Mouse (Mus musculus): ENCODE data around the gene Lonp1. TPM values are rescaled to one million over a fixed set of nuclear protein-coding genes. Genes with fewer than 3 reads are reported as not detected.
"Not testable (repeated sequence)": the region's sequence is repeated elsewhere in the genome, so short reads cannot be mapped to it uniquely, and the experiment has no call there.

Gene Lonp1
- polyA plus RNA-seq, 1 experiment from 2014 or later, result 52.1 TPM

GRCm38 (mm10) chr17:56616725-56617124 lies 10.0 kb downstream of the Lonp1 start:
- Histone ChIP-seq H3K4me1 (peaks cover 16% of the 10 kb centered on the region), H3K4me3 (no peak overlapping the region), H3K27ac (replicated peaks) (no peak overlapping the region), H3K36me3 (peaks cover 74% of the 10 kb centered on the region), H3K9ac (replicated peaks) (no peak overlapping the region), H3K27me3 (no peaks in the 10 kb centered on the region), H3K4me2 (replicated peaks) (no peak overlapping the region), H3K9me3 (no peaks in the 10 kb centered on the region)
- 82% methylated on average over 3 of the region's 3 CpGs for WGBS
- no peak for ATAC-seq (ENCODE audit: low FRiP score, low read depth)

GRCm38 (mm10) chr17:56615792-56616191 lies 10.9 kb downstream of the Lonp1 start:
- Histone ChIP-seq H3K4me2 (replicated peaks) (no peak overlapping the region), H3K9ac (replicated peaks) (no peak overlapping the region), H3K4me3 (no peak overlapping the region), H3K4me1 (peaks cover 18% of the 10 kb centered on the region), H3K27me3 (no peaks in the 10 kb centered on the region), H3K27ac (replicated peaks) (no peak overlapping the region), H3K36me3 (peaks cover 66% of the 10 kb centered on the region), H3K9me3 (no peaks in the 10 kb centered on the region)
- WGBS, result 93% methylated on average over 4 of the region's 4 CpGs
- no peak for ATAC-seq (ENCODE audit: low FRiP score, low read depth)

- Histone ChIP-seq H3K4me1 (peaks cover 20% of the 10 kb centered on the region), H3K9me3 (no peaks in the 10 kb centered on the region), H3K9ac (replicated peaks) (peak overlapping the region; percentile 82; the same call in 1 of the 2 replicates), H3K4me3 (peak overlapping the region; percentile 77), H3K27me3 (no peaks in the 10 kb centered on the region), H3K27ac (replicated peaks) (no peak overlapping the region), H3K36me3 (peaks cover 61% of the 10 kb centered on the region), H3K4me2 (replicated peaks) (peak overlapping the region; percentile 84)
- ATAC-seq (ENCODE audit: low FRiP score, low read depth), result no peak
- WGBS, result 93% methylated on average over 11 of the region's 11 CpGs
These were observed 11.4 kb downstream of the Lonp1 start for GRCm38 (mm10) chr17:56615136-56615784.

- WGBS, result 35% methylated on average over 14 of the region's 14 CpGs
- ATAC-seq (ENCODE audit: low FRiP score, low read depth), result no peak
- peak overlapping the region; percentile 77 for H3K4me3 ChIP-seq
- no peaks in the 10 kb centered on the region for H3K9me3 ChIP-seq
- no peak overlapping the region for H3K27ac ChIP-seq (replicated peaks)
- peaks cover 54% of the 10 kb centered on the region for H3K36me3 ChIP-seq
- H3K4me2 ChIP-seq (replicated peaks), result peak overlapping the region; percentile 84
- H3K4me1 ChIP-seq, result peaks cover 23% of the 10 kb centered on the region
- no peaks in the 10 kb centered on the region for H3K27me3 ChIP-seq
- H3K9ac ChIP-seq (replicated peaks), result peak overlapping the region; percentile 82
These were observed 12.1 kb downstream of the Lonp1 start for GRCm38 (mm10) chr17:56614391-56615135.

GRCm38 (mm10) chr17:56613893-56614292 lies 12.8 kb downstream of the Lonp1 start:
- under 1% methylated on average over 26 of the region's 26 CpGs for WGBS
- H3K27me3 ChIP-seq; H3K9me3 ChIP-seq; ATAC-seq (ENCODE audit: low FRiP score, low read depth): not testable (repeated sequence)
- Histone ChIP-seq H3K4me3 (peak overlapping the region; percentile 77), H3K27ac (replicated peaks) (peak overlapping the region; percentile 88), H3K4me1 (peaks cover 27% of the 10 kb centered on the region), H3K36me3 (peaks cover 47% of the 10 kb centered on the region), H3K9ac (replicated peaks) (peak overlapping the region; percentile 82), H3K4me2 (replicated peaks) (peak overlapping the region; percentile 84)

GRCm38 (mm10) chr17:56613236-56613844 lies 13.3 kb downstream of the Lonp1 start, which contains the start of gene Rpl36:
TSS of gene Rpl36 (plus strand) at chr17:56613416.
- Histone ChIP-seq H3K4me1 (peaks cover 33% of the 10 kb centered on the region), H3K4me2 (replicated peaks) (peak within 1 kb of the TSS; percentile 84), H3K9me3 (no peaks in the 10 kb centered on the region), H3K4me3 (peak within 1 kb of the TSS; percentile 77), H3K27me3 (no peaks in the 10 kb centered on the region), H3K27ac (replicated peaks) (peak within 1 kb of the TSS; percentile 88), H3K9ac (replicated peaks) (peak within 1 kb of the TSS; percentile 82), H3K36me3 (peaks cover 42% of the 10 kb centered on the region)
- under 1% methylated on average over 52 of the region's 52 CpGs for WGBS
- ATAC-seq (ENCODE audit: low FRiP score, low read depth), result peak; percentile 55

GRCm38 (mm10) chr17:56612565-56612939 lies 14.1 kb downstream of the Lonp1 start:
- not testable (repeated sequence) for H3K27me3 ChIP-seq; ATAC-seq (ENCODE audit: low FRiP score, low read depth); H3K4me2 ChIP-seq (replicated peaks); H3K9me3 ChIP-seq; H3K9ac ChIP-seq (replicated peaks); H3K4me3 ChIP-seq; H3K27ac ChIP-seq (replicated peaks)
- H3K4me1 ChIP-seq, result peaks cover 36% of the 10 kb centered on the region
- WGBS, result 75% methylated on average over 10 of the region's 10 CpGs
- peaks cover 36% of the 10 kb centered on the region for H3K36me3 ChIP-seq

GRCm38 (mm10) chr17:56611861-56612564 lies 14.7 kb downstream of the Lonp1 start:
- ATAC-seq (ENCODE audit: low FRiP score, low read depth), result no peak
- Histone ChIP-seq H3K9me3 (no peaks in the 10 kb centered on the region), H3K36me3 (peaks cover 36% of the 10 kb centered on the region), H3K27ac (replicated peaks) (no peak overlapping the region), H3K4me2 (replicated peaks) (0 out of 2 replicates have a peak overlapping the region, but pooled peaks have one; percentile 11), H3K4me3 (no peak overlapping the region), H3K4me1 (peaks cover 36% of the 10 kb centered on the region), H3K9ac (replicated peaks) (no peak overlapping the region), H3K27me3 (no peaks in the 10 kb centered on the region)
- 13% methylated on average over 14 of the region's 14 CpGs for WGBS

- no peaks in the 10 kb centered on the region for H3K9me3 ChIP-seq
- H3K27me3 ChIP-seq, result no peaks in the 10 kb centered on the region
- H3K4me1 ChIP-seq, result peaks cover 36% of the 10 kb centered on the region
- no peak overlapping the region for H3K4me2 ChIP-seq (replicated peaks)
- no peak overlapping the region for H3K4me3 ChIP-seq
- no peak overlapping the region for H3K9ac ChIP-seq (replicated peaks)
- WGBS, result 75% methylated on average over 2 of the region's 2 CpGs
- no peak for ATAC-seq (ENCODE audit: low FRiP score, low read depth)
- no peak overlapping the region for H3K27ac ChIP-seq (replicated peaks)
- peaks cover 36% of the 10 kb centered on the region for H3K36me3 ChIP-seq
These were observed 15.4 kb downstream of the Lonp1 start for GRCm38 (mm10) chr17:56611323-56611722.

GRCm38 (mm10) chr17:56609452-56610171 lies 17.1 kb downstream of the Lonp1 start, which contains the start of gene 2410015M20Rik:
TSS of gene 2410015M20Rik (minus strand) at chr17:56609771.
- ATAC-seq (ENCODE audit: low FRiP score, low read depth), result peak; percentile 86
- Histone ChIP-seq H3K9me3 (no peaks in the 10 kb centered on the region), H3K36me3 (peaks cover 36% of the 10 kb centered on the region), H3K4me2 (replicated peaks) (peak within 1 kb of the TSS; percentile 84), H3K27me3 (no peaks in the 10 kb centered on the region), H3K4me1 (peaks cover 30% of the 10 kb centered on the region), H3K27ac (replicated peaks) (peak within 1 kb of the TSS; percentile 77), H3K4me3 (peak within 1 kb of the TSS; percentile 59), H3K9ac (replicated peaks) (peak within 1 kb of the TSS; percentile 76)
- under 1% methylated on average over 44 of the region's 44 CpGs for WGBS

- WGBS, result 57% methylated on average over 5 of the region's 5 CpGs
- peak overlapping the region; percentile 59 for H3K4me3 ChIP-seq
- H3K9me3 ChIP-seq, result no peaks in the 10 kb centered on the region
- H3K4me2 ChIP-seq (replicated peaks), result peak overlapping the region; percentile 84
- peaks cover 40% of the 10 kb centered on the region for H3K36me3 ChIP-seq
- peaks cover 24% of the 10 kb centered on the region for H3K4me1 ChIP-seq
- H3K9ac ChIP-seq (replicated peaks), result peak overlapping the region; percentile 76
- H3K27me3 ChIP-seq, result no peaks in the 10 kb centered on the region
- 0 out of 2 replicates have a peak overlapping the region, but pooled peaks have one; percentile 77 for H3K27ac ChIP-seq (replicated peaks)
- ATAC-seq (ENCODE audit: low FRiP score, low read depth), result no peak
These were observed 18.0 kb downstream of the Lonp1 start for GRCm38 (mm10) chr17:56608699-56609098.
